Mouse (Mus musculus) granulocyte monocyte progenitor cell, adult 5-6 weeks (primary cell): ENCODE measurements around the gene Snx12. TPM values are rescaled to one million over a fixed set of nuclear protein-coding genes. Genes with fewer than 3 reads are reported as not detected.
A peak's percentile ranks its signal among the peaks of the same experiment; 100 is the strongest.
"Not testable (repeated sequence)": the region's sequence is repeated elsewhere in the genome, so short reads cannot be mapped to it uniquely, and the experiment has no call there.

Experiments used
- ATAC-seq: replicated peaks from 2 replicates; pipeline ENCODE4 v1.8.0; 2016; ENCODE audit warnings: mild to moderate bottlenecking, moderate TSS enrichment, inconsistent platforms; ENCODE audit not compliant: poor library complexity, severe bottlenecking
- total RNA-seq, 2 experiments: library from RNA; stranded (forward) in 1 of 2; stranded (reverse) in 1 of 2; fragments of 200-712, 200-1000 nt in 1 of 2; fragments of >200 nt in 1 of 2; fragmentation: Nextera tagmentation in 1 of 2; gene quantifications; 2 replicates each; pipeline ENCODE4 v1.2.3; 2014 to 2017

Snx12 gene
- total RNA-seq, 2 experiments from 2014 or later = 62.8 to 62.9 TPM

DNA sequence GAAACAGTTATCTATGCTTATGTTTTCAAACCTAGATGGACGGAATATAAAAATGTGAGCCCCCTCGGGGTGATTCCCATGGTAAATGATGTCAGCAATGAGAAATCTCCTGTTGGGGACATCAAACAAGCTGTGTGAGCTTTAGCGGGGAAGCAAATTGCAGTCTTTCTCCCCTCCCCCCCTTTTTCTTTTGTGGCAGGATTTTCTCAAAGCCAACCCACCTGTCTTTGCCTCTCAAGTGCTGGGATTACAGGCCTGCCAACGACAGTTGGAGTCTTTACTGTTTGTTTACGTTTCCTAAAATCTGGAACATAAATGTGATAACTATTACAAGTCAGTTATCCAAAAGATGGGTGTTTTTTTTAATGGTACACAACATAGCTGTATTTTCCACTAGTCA lies 66.0 kb downstream of the Snx12 start:
- ATAC-seq = no peak

DNA sequence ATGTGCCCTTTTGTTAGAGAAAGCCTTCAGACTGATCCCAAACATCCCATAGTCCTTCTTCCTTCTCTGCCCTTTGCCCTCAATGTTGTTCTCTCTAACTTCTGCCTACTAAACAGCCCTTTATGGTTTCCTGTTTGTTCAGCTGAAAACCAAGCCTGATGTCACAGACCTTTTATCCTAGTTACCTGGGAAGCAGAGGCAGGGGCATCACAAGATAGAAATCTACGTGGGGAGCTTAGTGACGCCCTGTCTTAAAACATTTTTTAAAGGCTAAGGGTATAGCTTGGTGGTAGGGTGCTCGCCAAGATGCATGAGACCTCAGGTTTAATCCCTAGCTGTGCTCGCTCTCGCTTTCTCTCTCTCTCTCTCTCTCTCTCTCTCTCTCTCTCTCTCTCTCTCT lies 74.9 kb downstream of the Snx12 start:
- no peak for ATAC-seq

GRCm38 (mm10) chrX:101131992-101132791 lies 90.2 kb downstream of the Snx12 start:
- peak; percentile 80 for ATAC-seq

GRCm38 (mm10) chrX:101131001-101131400 lies 91.4 kb downstream of the Snx12 start:
- peak; percentile 73 for ATAC-seq

DNA sequence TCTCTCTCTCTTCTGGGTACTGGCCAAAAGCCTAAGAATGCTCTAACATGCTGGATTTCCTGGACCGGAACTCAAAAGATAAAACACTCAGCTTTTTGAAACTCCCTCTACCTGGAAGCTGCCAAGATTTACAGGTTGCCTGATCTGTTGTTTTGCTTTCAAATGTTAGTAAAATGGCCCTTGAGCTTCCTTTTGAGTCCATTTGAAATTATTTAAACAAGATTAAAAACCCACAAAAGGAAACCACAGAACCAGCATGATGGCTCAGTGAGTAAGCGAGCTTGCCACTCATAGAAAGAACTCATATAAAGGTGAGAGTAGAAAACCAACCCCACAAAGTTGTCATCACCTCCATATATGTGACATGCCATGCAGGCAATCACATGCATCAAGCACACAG lies 93.8 kb downstream of the Snx12 start:
- ATAC-seq = no peak

GRCm38 (mm10) chrX:101126977-101127376 lies 95.4 kb downstream of the Snx12 start:
- no peak for ATAC-seq

GRCm38 (mm10) chrX:101126474-101126955 lies 95.8 kb downstream of the Snx12 start:
- ATAC-seq = no peak

- no peak for ATAC-seq
These were observed 101.8 kb downstream of the Snx12 start for GRCm38 (mm10) chrX:101120546-101120945.

GRCm38 (mm10) chrX:101085920-101086319 lies 136.4 kb downstream of the Snx12 start, which contains the start of gene Slc7a3:
Slc7a3 (minus strand) TSS chrX:101086020.
- no peak for ATAC-seq

GRCm38 (mm10) chrX:101085211-101085610 lies 137.2 kb downstream of the Snx12 start:
- not testable (repeated sequence) for ATAC-seq

- ATAC-seq = no peak
These were observed 138.2 kb downstream of the Snx12 start for GRCm38 (mm10) chrX:101084192-101084591.

DNA sequence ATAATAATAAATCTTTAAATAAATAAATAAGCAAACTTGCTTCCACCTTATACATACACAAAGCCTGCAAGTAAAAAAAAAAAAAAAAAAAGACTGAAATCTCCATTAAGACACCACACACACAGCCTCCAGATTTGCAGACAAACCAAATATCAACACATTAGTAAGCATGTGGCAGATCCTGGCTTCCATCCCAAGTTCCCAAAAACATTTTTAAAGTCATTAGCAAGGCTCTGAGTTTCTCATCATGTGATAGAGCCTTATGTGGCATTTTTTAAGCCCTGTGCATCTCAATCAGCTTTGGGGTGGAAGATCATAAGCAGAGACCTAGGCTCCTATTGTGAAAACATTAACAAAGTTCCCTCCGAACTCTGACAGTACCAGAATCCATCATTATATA lies 157.1 kb downstream of the Snx12 start:
- no peak for ATAC-seq

DNA sequence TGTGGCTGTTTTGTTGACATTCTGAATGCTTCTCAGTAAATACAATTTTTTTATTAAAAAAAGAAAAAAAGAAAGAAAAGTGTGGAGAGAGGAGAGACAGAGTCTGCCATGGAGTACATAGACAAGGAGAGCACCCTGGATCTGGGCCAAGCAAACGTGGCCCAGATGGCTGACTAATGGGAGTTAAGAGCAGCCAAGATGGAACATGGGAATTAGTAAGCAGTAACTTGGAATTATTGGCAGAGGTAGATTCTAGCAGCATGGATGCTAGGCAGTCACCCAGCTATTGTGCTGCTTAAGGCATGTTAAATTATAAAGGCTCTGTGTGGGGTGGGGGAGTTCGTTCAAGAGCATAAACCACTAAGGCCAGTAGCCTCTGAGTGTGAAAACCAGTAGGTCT lies 158.9 kb downstream of the Snx12 start:
- ATAC-seq = no peak

DNA sequence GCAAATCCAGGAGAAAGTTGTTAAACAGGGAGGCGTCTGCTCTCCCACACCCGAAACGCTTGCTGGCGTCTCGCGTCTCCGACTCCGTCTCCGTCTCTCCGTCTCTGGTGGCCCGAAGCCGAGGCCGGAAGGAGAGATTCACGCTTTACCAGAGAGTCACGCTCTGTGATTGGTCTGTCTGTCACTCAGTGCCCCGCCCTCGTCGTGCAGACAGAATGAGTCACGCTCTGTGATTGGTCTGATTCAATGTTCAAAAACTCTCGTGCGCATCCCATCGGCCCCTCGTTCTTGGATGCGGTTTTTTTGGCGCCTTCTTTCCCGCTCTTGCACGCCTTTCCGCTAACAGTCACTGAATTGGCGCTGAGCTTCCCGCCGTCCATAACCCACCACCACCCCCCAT lies 162.8 kb downstream of the Snx12 start, which contains the start of gene Tex11:
Gene Tex11, minus strand, starts transcription at position 127 of the 400 bp plus-strand sequence.
- no peak for ATAC-seq

Other genes starting within 250 kb of the Snx12 start
- not detected in 2 replicates for gene Tex11, start 162.9 kb downstream of the Snx12 start, total RNA-seq (2014; fragmentation: Nextera tagmentation)
- 0.17 TPM in 1 of 2 replicates, not detected in the other for gene Tex11, start 162.9 kb downstream of the Snx12 start, total RNA-seq (2017)
- not detected in 2 replicates for gene Slc7a3, start 136.5 kb downstream of the Snx12 start, total RNA-seq (2014; fragmentation: Nextera tagmentation)
- 0.13 TPM in 1 of 2 replicates, not detected in the other for gene Slc7a3, start 136.5 kb downstream of the Snx12 start, total RNA-seq (2017)
- gene Foxo4, start 32.0 kb upstream of the Snx12 start, total RNA-seq (2014; fragmentation: Nextera tagmentation) = 7.0 and 14.4 TPM in 2 replicates
- gene Foxo4, start 32.0 kb upstream of the Snx12 start, total RNA-seq (2017) = 12.8 and 16.9 TPM in 2 replicates
- gene Gm614, start 41.4 kb upstream of the Snx12 start, total RNA-seq (2014; fragmentation: Nextera tagmentation) = not detected in 2 replicates
- not detected in 2 replicates for gene Gm614, start 41.4 kb upstream of the Snx12 start, total RNA-seq (2017)
- gene Il2rg, start 45.7 kb upstream of the Snx12 start, total RNA-seq (2014; fragmentation: Nextera tagmentation) = 21.7 and 33.1 TPM in 2 replicates
- 20.2 and 23.4 TPM in 2 replicates for gene Il2rg, start 45.7 kb upstream of the Snx12 start, total RNA-seq (2017)
- gene Gm20489, start 46.5 kb upstream of the Snx12 start, total RNA-seq (2014; fragmentation: Nextera tagmentation) = not detected in 2 replicates
- gene Gm20489, start 46.5 kb upstream of the Snx12 start, total RNA-seq (2017) = not detected in 2 replicates
- 55.4 and 65.2 TPM in 2 replicates for gene Med12, start 51.5 kb upstream of the Snx12 start, total RNA-seq (2014; fragmentation: Nextera tagmentation)
- 35.2 and 40.1 TPM in 2 replicates for gene Med12, start 51.5 kb upstream of the Snx12 start, total RNA-seq (2017)
- not detected in 2 replicates for gene Nlgn3, start 76.6 kb upstream of the Snx12 start, total RNA-seq (2014; fragmentation: Nextera tagmentation)
- not detected in 2 replicates for gene Nlgn3, start 76.6 kb upstream of the Snx12 start, total RNA-seq (2017)
- not detected in 2 replicates for gene Gjb1, start 153.8 kb upstream of the Snx12 start, total RNA-seq (2014; fragmentation: Nextera tagmentation)
- gene Gjb1, start 153.8 kb upstream of the Snx12 start, total RNA-seq (2017) = not detected in 2 replicates
- 48.8 and 50.6 TPM in 2 replicates for gene Zmym3, start 198.3 kb upstream of the Snx12 start, total RNA-seq (2014; fragmentation: Nextera tagmentation)
- gene Zmym3, start 198.3 kb upstream of the Snx12 start, total RNA-seq (2017) = 33.7 and 52.5 TPM in 2 replicates
- gene Nono, start 206.8 kb upstream of the Snx12 start, total RNA-seq (2014; fragmentation: Nextera tagmentation) = 239 and 268 TPM in 2 replicates
- gene Nono, start 206.8 kb upstream of the Snx12 start, total RNA-seq (2017) = 475 and 508 TPM in 2 replicates
- gene Itgb1bp2, start 226.5 kb upstream of the Snx12 start, total RNA-seq (2014; fragmentation: Nextera tagmentation) = 2.9 TPM in 1 of 2 replicates, not detected in the other
- gene Itgb1bp2, start 226.5 kb upstream of the Snx12 start, total RNA-seq (2017) = 4.0 TPM in 1 of 2 replicates, not detected in the other